Mouse (Mus musculus): ENCODE measurements around the gene Fam189a1. TPM values are rescaled to one million over a fixed set of nuclear protein-coding genes. Genes with fewer than 3 reads are reported as not detected.

Fam189a1 gene
- polyA plus RNA-seq, 1 experiment from 2014 or later = 7.7 TPM

GRCm38 (mm10) chr7:64855976-64856375 is 300.4 kb downstream of the Fam189a1 start:
- Histone ChIP-seq H3K9ac (no peak overlapping the region), H3K27me3 (no peaks in the 10 kb centered on the region), H3K9me3 (replicated peaks) (no peaks in the 10 kb centered on the region), H3K36me3 (no peaks in the 10 kb centered on the region), H3K27ac (peak overlapping the region; percentile 23; the same call in 1 of the 2 replicates), H3K4me1 (no peaks in the 10 kb centered on the region), H3K4me3 (no peak overlapping the region), H3K4me2 (replicated peaks) (no peak overlapping the region)
- 74% methylated on average over 15 of the region's 15 CpGs for WGBS
- no peak for ATAC-seq (ENCODE audit: low FRiP score)

- Histone ChIP-seq H3K9ac (no peak overlapping the region), H3K9me3 (replicated peaks) (no peaks in the 10 kb centered on the region), H3K4me3 (no peak overlapping the region), H3K4me2 (replicated peaks) (no peak overlapping the region), H3K4me1 (no peaks in the 10 kb centered on the region), H3K27me3 (no peaks in the 10 kb centered on the region), H3K27ac (no peak overlapping the region), H3K36me3 (no peaks in the 10 kb centered on the region)
- ATAC-seq (ENCODE audit: low FRiP score) = no peak
- 93% methylated on average over 5 of the region's 10 CpGs for WGBS
These were observed 300.9 kb downstream of the Fam189a1 start for GRCm38 (mm10) chr7:64855389-64855927.

- no peak overlapping the region for H3K4me3 ChIP-seq
- H3K4me1 ChIP-seq = no peaks in the 10 kb centered on the region
- 52% methylated on average over 3 of the region's 3 CpGs for WGBS
- H3K4me2 ChIP-seq (replicated peaks) = no peak overlapping the region
- no peaks in the 10 kb centered on the region for H3K36me3 ChIP-seq
- ATAC-seq (ENCODE audit: low FRiP score) = no peak
- H3K27ac ChIP-seq = no peak overlapping the region
- H3K27me3 ChIP-seq = no peaks in the 10 kb centered on the region
- H3K9ac ChIP-seq = no peak overlapping the region
- H3K9me3 ChIP-seq (replicated peaks) = no peaks in the 10 kb centered on the region
These were observed 305.6 kb downstream of the Fam189a1 start for GRCm38 (mm10) chr7:64850791-64851190.

- Histone ChIP-seq H3K4me2 (replicated peaks) (no peak overlapping the region), H3K27ac (no peak overlapping the region), H3K4me3 (no peak overlapping the region), H3K9ac (no peak overlapping the region), H3K4me1 (no peaks in the 10 kb centered on the region), H3K36me3 (no peaks in the 10 kb centered on the region), H3K9me3 (replicated peaks) (no peaks in the 10 kb centered on the region), H3K27me3 (no peaks in the 10 kb centered on the region)
- WGBS = 80% methylated on average over 5 of the region's 5 CpGs
- no peak for ATAC-seq (ENCODE audit: low FRiP score)
These were observed 308.9 kb downstream of the Fam189a1 start for GRCm38 (mm10) chr7:64847366-64847899.

GRCm38 (mm10) chr7:64846061-64846460 is 310.3 kb downstream of the Fam189a1 start:
- Histone ChIP-seq H3K27ac (no peak overlapping the region), H3K9me3 (replicated peaks) (no peaks in the 10 kb centered on the region), H3K4me2 (replicated peaks) (no peak overlapping the region), H3K27me3 (no peaks in the 10 kb centered on the region), H3K9ac (no peak overlapping the region), H3K4me3 (no peak overlapping the region), H3K4me1 (peaks cover 7% of the 10 kb centered on the region), H3K36me3 (no peaks in the 10 kb centered on the region)
- 96% methylated on average over 3 of the region's 3 CpGs for WGBS
- ATAC-seq (ENCODE audit: low FRiP score) = no peak

GRCm38 (mm10) chr7:64840946-64841659 is 315.3 kb downstream of the Fam189a1 start:
- H3K4me3 ChIP-seq = no peak overlapping the region
- WGBS = 29% methylated on average over 10 of the region's 10 CpGs

GRCm38 (mm10) chr7:64840576-64840895 is 315.8 kb downstream of the Fam189a1 start:
- no peak for ATAC-seq (ENCODE audit: low FRiP score)
- Histone ChIP-seq H3K4me1 (peaks cover 22% of the 10 kb centered on the region), H3K9ac (no peak overlapping the region), H3K27me3 (0 out of 2 replicates have a peak, but pooled peaks cover 4% of the 10 kb centered on the region), H3K9me3 (replicated peaks) (no peaks in the 10 kb centered on the region), H3K36me3 (no peaks in the 10 kb centered on the region), H3K4me3 (no peak overlapping the region), H3K27ac (no peak overlapping the region; the same call in 1 of the 2 replicates), H3K4me2 (replicated peaks) (peak overlapping the region; percentile 55; the same call in 1 of the 2 replicates)
- 67% methylated on average over 1 of the region's 1 CpGs for WGBS

More at GRCm38 (mm10) chr7:64840946-64841659, 315.3 kb downstream of the Fam189a1 start:
- Histone ChIP-seq H3K9me3 (replicated peaks) (no peaks in the 10 kb centered on the region), H3K27ac (peak overlapping the region; percentile 60), H3K9ac (no peak overlapping the region), H3K4me2 (replicated peaks) (peak overlapping the region; percentile 30), H3K27me3 (0 out of 2 replicates have a peak, but pooled peaks cover 4% of the 10 kb centered on the region), H3K36me3 (no peaks in the 10 kb centered on the region), H3K4me1 (peaks cover 22% of the 10 kb centered on the region)
- peak; percentile 87 for ATAC-seq (ENCODE audit: low FRiP score)

- peak; percentile 87 for ATAC-seq (ENCODE audit: low FRiP score)
- Histone ChIP-seq H3K9ac (no peak overlapping the region), H3K9me3 (replicated peaks) (no peaks in the 10 kb centered on the region)
These were observed 316.4 kb downstream of the Fam189a1 start for GRCm38 (mm10) chr7:64839801-64840575.

GRCm38 (mm10) chr7:64839281-64839680 is 317.1 kb downstream of the Fam189a1 start:
- H3K36me3 ChIP-seq = no peaks in the 10 kb centered on the region
- ATAC-seq (ENCODE audit: low FRiP score) = no peak; the same call in 1 of the 2 replicates
- peaks cover 22% of the 10 kb centered on the region for H3K4me1 ChIP-seq
- 57% methylated on average over 2 of the region's 2 CpGs for WGBS
- no peak overlapping the region for H3K27ac ChIP-seq
- no peak overlapping the region for H3K4me3 ChIP-seq
- H3K4me2 ChIP-seq (replicated peaks) = peak overlapping the region; percentile 55; the same call in 1 of the 2 replicates
- H3K27me3 ChIP-seq = 0 out of 2 replicates have a peak, but pooled peaks cover 4% of the 10 kb centered on the region
- no peaks in the 10 kb centered on the region for H3K9me3 ChIP-seq (replicated peaks)
- H3K9ac ChIP-seq = no peak overlapping the region

More at GRCm38 (mm10) chr7:64839801-64840575, 316.4 kb downstream of the Fam189a1 start:
- H3K27me3 ChIP-seq = 0 out of 2 replicates have a peak, but pooled peaks cover 4% of the 10 kb centered on the region
- peak overlapping the region; percentile 20 for H3K4me3 ChIP-seq
- no peak overlapping the region; the same call in 1 of the 2 replicates for H3K27ac ChIP-seq
- H3K4me2 ChIP-seq (replicated peaks) = peak overlapping the region; percentile 55
- 1% methylated on average over 21 of the region's 21 CpGs for WGBS
- no peaks in the 10 kb centered on the region for H3K36me3 ChIP-seq
- H3K4me1 ChIP-seq = peaks cover 22% of the 10 kb centered on the region

- no peaks in the 10 kb centered on the region for H3K27me3 ChIP-seq
- peaks cover 5% of the 10 kb centered on the region for H3K4me1 ChIP-seq
- no peaks in the 10 kb centered on the region for H3K36me3 ChIP-seq
- H3K9ac ChIP-seq = no peak overlapping the region
- no peak for ATAC-seq (ENCODE audit: low FRiP score)
- no peak overlapping the region for H3K4me3 ChIP-seq
- 40% methylated on average over 5 of the region's 5 CpGs for WGBS
- H3K27ac ChIP-seq = no peak overlapping the region
- H3K9me3 ChIP-seq (replicated peaks) = no peaks in the 10 kb centered on the region; the same call in 1 of the 2 replicates
- no peak overlapping the region for H3K4me2 ChIP-seq (replicated peaks)
These were observed 326.0 kb downstream of the Fam189a1 start for GRCm38 (mm10) chr7:64830214-64830995.

GRCm38 (mm10) chr7:64821081-64821480 is 335.3 kb downstream of the Fam189a1 start:
- whole genome bisulfite sequencing = 86% methylated on average over 5 of the region's 5 CpGs
- H3K9ac ChIP-seq = no peak overlapping the region
- ATAC-seq (ENCODE audit: low FRiP score) = no peak
- no peak overlapping the region for H3K4me3 ChIP-seq
- no peaks in the 10 kb centered on the region for H3K27me3 ChIP-seq
- no peaks in the 10 kb centered on the region for H3K4me1 ChIP-seq
- H3K36me3 ChIP-seq = no peaks in the 10 kb centered on the region
- no peak overlapping the region for H3K4me2 ChIP-seq (replicated peaks)
- no peak overlapping the region for H3K27ac ChIP-seq
- H3K9me3 ChIP-seq (replicated peaks) = no peaks in the 10 kb centered on the region
